Mouse (Mus musculus): ENCODE measurements at regions not wholly inside any gene's neighbourhood (a gene's known extent, or its start where the extent isn't known, plus 50 kb on each side); places are given as distances from the start of the nearest gene placed in this dataset.

- no peaks in the 10 kb centered on the region for H3K79me2 ChIP-seq (ENCODE audit: control insufficient read depth, insufficient read depth, low read length, poor library complexity)
- H3K27me3 ChIP-seq (ENCODE audit: control insufficient read depth in 1 of 2, insufficient read depth in 2 of 2, low read length in 2 of 2), result no peaks in the 10 kb centered on the region
These were observed 56.3 kb upstream of the Tbx3 start for GRCm38 (mm10) chr5:119613981-119614770.

GRCm38 (mm10) chr5:119615681-119616080, 54.8 kb upstream of the Tbx3 start:
- H3K79me2 ChIP-seq (ENCODE audit: control insufficient read depth, insufficient read depth, low read length, poor library complexity), result no peaks in the 10 kb centered on the region
- H3K4me3 ChIP-seq (ENCODE audit: control insufficient read depth in 1 of 2, insufficient read depth in 1 of 2, low read depth in 2 of 2, low read length in 2 of 2), result no peak overlapping the region
- no peak for DNase-seq (ENCODE audit: low read depth, low spot score)
- H3K27ac ChIP-seq (ENCODE audit: control insufficient read depth, low read depth, low read length), result no peak overlapping the region
- no peaks in the 10 kb centered on the region for H3K9me3 ChIP-seq (replicated peaks; ENCODE audit: insufficient read depth, low read length)
- H3K27me3 ChIP-seq (ENCODE audit: control insufficient read depth in 1 of 2, insufficient read depth in 2 of 2, low read length in 2 of 2), result no peaks in the 10 kb centered on the region
- H3K36me3 ChIP-seq (ENCODE audit: control insufficient read depth in 1 of 2, insufficient read depth in 2 of 2, low read length in 2 of 2), result no peaks in the 10 kb centered on the region
- no peak overlapping the region for H3K9ac ChIP-seq (ENCODE audit: control insufficient read depth, low read depth, low read length, poor library complexity, severe bottlenecking)
- H3K4me1 ChIP-seq (ENCODE audit: control insufficient read depth in 1 of 2, insufficient read depth in 2 of 2, low read length in 2 of 2), result no peaks in the 10 kb centered on the region
- TF ChIP-seq KAT2A (conservative IDR thresholded peaks at IDR 0.05; ENCODE audit: low read depth, low read length), result no peak
- TF ChIP-seq TCF12 (IDR thresholded peaks at IDR 0.05; ENCODE audit: low read depth, low read length), result no peak
- TF ChIP-seq ZMIZ1 (IDR thresholded peaks at IDR 0.05; ENCODE audit: low read depth, low read length), result no peak
- no peak for TF ChIP-seq MEF2A (IDR thresholded peaks at IDR 0.05; ENCODE audit: extremely low read depth, insufficient replicate concordance, low read depth, low read length, poor library complexity, severe bottlenecking)
- TF ChIP-seq RAD21 (IDR thresholded peaks at IDR 0.05; ENCODE audit: low read depth, low read length), result no peak
- TF ChIP-seq JUND (IDR thresholded peaks at IDR 0.05; ENCODE audit: low read depth, low read length), result no peak
- TF ChIP-seq MAFK (IDR thresholded peaks at IDR 0.05; ENCODE audit: borderline replicate concordance, low read depth, low read length), result no peak
- TF ChIP-seq BHLHE40 (IDR thresholded peaks at IDR 0.05; ENCODE audit: borderline replicate concordance, low read depth, low read length), result no peak

More at GRCm38 (mm10) chr5:119613981-119614770, 56.3 kb upstream of the Tbx3 start:
- no peaks in the 10 kb centered on the region for H3K36me3 ChIP-seq (ENCODE audit: control insufficient read depth in 1 of 2, insufficient read depth in 2 of 2, low read length in 2 of 2)
- no peak for DNase-seq (ENCODE audit: low read depth, low spot score)
- no peaks in the 10 kb centered on the region for H3K4me1 ChIP-seq (ENCODE audit: control insufficient read depth in 1 of 2, insufficient read depth in 2 of 2, low read length in 2 of 2)
- H3K27ac ChIP-seq (ENCODE audit: control insufficient read depth, low read depth, low read length), result no peak overlapping the region
- H3K4me3 ChIP-seq (ENCODE audit: control insufficient read depth in 1 of 2, insufficient read depth in 1 of 2, low read depth in 2 of 2, low read length in 2 of 2), result no peak overlapping the region
- TF ChIP-seq BHLHE40 (IDR thresholded peaks at IDR 0.05; ENCODE audit: borderline replicate concordance, low read depth, low read length), result no peak
- TF ChIP-seq NRF1 (IDR thresholded peaks at IDR 0.05; ENCODE audit: insufficient read depth, low read depth, low read length, poor library complexity, severe bottlenecking), result no peak
- no peak for TF ChIP-seq MYB (IDR thresholded peaks at IDR 0.05; ENCODE audit: low read depth, low read length)
- no peak for TF ChIP-seq SIN3A (IDR thresholded peaks at IDR 0.05; ENCODE audit: low read length)
- no peak for TF ChIP-seq USF2 (IDR thresholded peaks at IDR 0.05; ENCODE audit: borderline replicate concordance in 1 of 2, insufficient read depth in 1 of 2, low read depth in 1 of 2, low read length in 2 of 2)
- no peak for TF ChIP-seq RAD21 (IDR thresholded peaks at IDR 0.05; ENCODE audit: low read depth, low read length)
- TF ChIP-seq KAT2A (conservative IDR thresholded peaks at IDR 0.05; ENCODE audit: low read depth, low read length), result no peak
- no peak for TF ChIP-seq POLR2AphosphoS2 (IDR thresholded peaks at IDR 0.05; ENCODE audit: low read length)
- TF ChIP-seq POLR2AphosphoS5 (IDR thresholded peaks at IDR 0.05; ENCODE audit: borderline replicate concordance, low read depth, low read length), result no peak
- H3K9ac ChIP-seq (ENCODE audit: control insufficient read depth, low read depth, low read length, poor library complexity, severe bottlenecking), result no peak overlapping the region
- no peaks in the 10 kb centered on the region for H3K9me3 ChIP-seq (replicated peaks; ENCODE audit: insufficient read depth, low read length)
